8 mouse cellular contexts compared by ENCODE assay signal in genomic region chr7:104315369-104316080, GRCm38 (mm10). TPM values are rescaled to one million over a fixed set of nuclear protein-coding genes. Genes with fewer than 3 reads are reported as not detected.
DNase-seq lines count a peak whose midpoint lies in the region; ATAC-seq and TF ChIP-seq lines count a peak whose summit lies in the region.
"Not testable (repeated sequence)": the region's sequence is repeated elsewhere in the genome, so short reads cannot be mapped to it uniquely, and the experiment has no call there.

TSS of gene Trim12a (minus strand) at chr7:104315466.

- peak; percentile 52; the same call in 1 of the 2 replicates for ATAC-seq in forebrain, embryonic 16.5 days
- peak; percentile 97 to 98 for ATAC-seq in hematopoietic stem cell, adult 5-6 weeks (replicated peaks in 1 of 2; ENCODE audit: insufficient read depth in 1 of 2, low FRiP score in 2 of 2, low TSS enrichment in 1 of 2, low read depth in 1 of 2, poor library complexity in 2 of 2, severe bottlenecking in 2 of 2)
- peak; percentile 98 for ATAC-seq in liver, embryonic 11.5 days (replicated peaks; ENCODE audit: low FRiP score)
- peak; percentile 99 for ATAC-seq in megakaryocyte-erythroid progenitor cell, adult 5-6 weeks (replicated peaks; ENCODE audit: low FRiP score, low TSS enrichment, poor library complexity, severe bottlenecking)
- peak; percentile 95 for ATAC-seq in neutrophil, adult 5-6 weeks (ENCODE audit: extremely low read depth, insufficient number of reproducible peaks, low FRiP score, poor library complexity, severe bottlenecking)

- 26% methylated on average over 4 of the region's 4 CpGs for WGBS in embryonic facial prominence, embryonic 10.5 days
- WGBS in forebrain, embryonic 16.5 days: 25% methylated on average over 4 of the region's 4 CpGs
- 14% methylated on average over 4 of the region's 4 CpGs for WGBS in kidney, adult 2 months
- WGBS in liver, embryonic 11.5 days: 14% methylated on average over 4 of the region's 4 CpGs

- H3K9me3 ChIP-seq in embryonic facial prominence, embryonic 10.5 days; forebrain, embryonic 16.5 days (ENCODE audit: control insufficient read depth, low read length); liver, embryonic 11.5 days (ENCODE audit: control insufficient read depth, low read length): not testable (repeated sequence)

- DNase-seq in CD4-positive helper T cell, adult 2 months (ENCODE audit: low read depth, low spot score): peak; percentile 21
- not testable (repeated sequence) for DNase-seq in embryonic facial prominence, embryonic 10.5 days (ENCODE audit: low spot score); kidney, adult 2 months; liver, embryonic 11.5 days (ENCODE audit: low spot score)

- not testable (repeated sequence) for TF ChIP-seq CTCF in kidney, adult 2 months (conservative IDR thresholded peaks at IDR 0.05; ENCODE audit: insufficient read depth, insufficient read length, low read depth, low read length)

- not testable (repeated sequence) for H3K36me3 ChIP-seq in embryonic facial prominence, embryonic 10.5 days (replicated peaks); forebrain, embryonic 16.5 days (ENCODE audit: control insufficient read depth, insufficient read depth); kidney, adult 2 months (ENCODE audit: control insufficient read depth, insufficient read depth, low read length); liver, embryonic 11.5 days (ENCODE audit: control insufficient read depth, insufficient read depth, low read length)

- TF ChIP-seq POLR2A in kidney, adult 2 months (IDR thresholded peaks at IDR 0.05; ENCODE audit: low read depth, low read length): not testable (repeated sequence)

- H3K9ac ChIP-seq in forebrain, embryonic 16.5 days (replicated peaks; ENCODE audit: low read depth, low read length): not testable (repeated sequence)
- H3K9ac ChIP-seq in liver, embryonic 11.5 days (ENCODE audit: low read depth, low read length): peak within 1 kb of the TSS; percentile 48

- H3K4me3 ChIP-seq in embryonic facial prominence, embryonic 10.5 days: peak within 1 kb of the TSS; percentile 43
- H3K4me3 ChIP-seq in forebrain, embryonic 16.5 days (replicated peaks; ENCODE audit: low read length): peak within 1 kb of the TSS; percentile 21
- H3K4me3 ChIP-seq in kidney, adult 2 months (ENCODE audit: insufficient read depth, low read depth, low read length): peak within 1 kb of the TSS; percentile 61
- H3K4me3 ChIP-seq in liver, embryonic 11.5 days (ENCODE audit: low read depth, low read length): peak within 1 kb of the TSS; percentile 51

- H3K4me2 ChIP-seq in forebrain, embryonic 16.5 days (ENCODE audit: low read length): peak within 1 kb of the TSS; percentile 23
- H3K4me2 ChIP-seq in liver, embryonic 11.5 days: peak within 1 kb of the TSS; percentile 61

- not testable (repeated sequence) for H3K4me1 ChIP-seq in embryonic facial prominence, embryonic 10.5 days; forebrain, embryonic 16.5 days (replicated peaks; ENCODE audit: control insufficient read depth, insufficient read depth, low read length); kidney, adult 2 months (ENCODE audit: control insufficient read depth, insufficient read depth, low read length); liver, embryonic 11.5 days (replicated peaks; ENCODE audit: control insufficient read depth, insufficient read depth, low read length)

- H3K27me3 ChIP-seq in embryonic facial prominence, embryonic 10.5 days (replicated peaks; ENCODE audit: low read depth, poor library complexity, severe bottlenecking); forebrain, embryonic 16.5 days (replicated peaks; ENCODE audit: control insufficient read depth, insufficient read depth, low read length); kidney, adult 2 months (replicated peaks; ENCODE audit: control insufficient read depth, insufficient read depth, low read length); liver, embryonic 11.5 days (replicated peaks; ENCODE audit: control insufficient read depth, insufficient read depth, low read length): not testable (repeated sequence)

- not testable (repeated sequence) for H3K27ac ChIP-seq in embryonic facial prominence, embryonic 10.5 days (replicated peaks); forebrain, embryonic 16.5 days (ENCODE audit: low read length); liver, embryonic 11.5 days (ENCODE audit: low read depth, low read length)
- peak within 1 kb of the TSS; percentile 96 for H3K27ac ChIP-seq in kidney, adult 2 months (ENCODE audit: insufficient read depth, low read depth, low read length)

RNA-seq across cellular contexts. Expression of gene Trim12a, which starts in this region (rescaled TPM):
- polyA plus RNA-seq in embryonic facial prominence, embryonic 10.5 days (2016; fragmentation: Nextera tagmentation; extraction: Ambion mirVana): 1.5 and 1.7 TPM in 2 replicates
- polyA plus RNA-seq in forebrain, embryonic 16.5 days (2015; fragmentation: Nextera tagmentation; extraction: Ambion mirVana): 0.96 and 1.6 TPM in 2 replicates
- total RNA-seq in hematopoietic stem cell, adult 5-6 weeks (2017): 124 and 139 TPM in 2 replicates
- polyA plus RNA-seq in kidney, adult 2 months (2012; rRNA removed): 1.9 and 3.1 TPM in 2 replicates
- polyA plus RNA-seq in liver, embryonic 11.5 days (2014; fragmentation: Nextera tagmentation; extraction: Ambion mirVana): 3.8 and 5.7 TPM in 2 replicates
- 32.7 and 55.7 TPM in 2 replicates for total RNA-seq in megakaryocyte-erythroid progenitor cell, adult 5-6 weeks (2014; fragmentation: Nextera tagmentation)
- total RNA-seq in megakaryocyte-erythroid progenitor cell, adult 5-6 weeks (2017): 52.1 and 54.5 TPM in 2 replicates
- total RNA-seq in neutrophil, adult 5-6 weeks (2017): 518 and 540 TPM in 2 replicates
